Mouse (Mus musculus) MEL (cell line): ENCODE measurements around the gene Ptpn14.

Experiments used
- EP300 ChIP-seq, 2 experiments: IDR thresholded peaks; 2 replicates each; pipeline ENCODE4 v1.6.1; 2011; ENCODE audit warnings: improper control_type of control experiment in 2 of 2, low read length in 2 of 2, low read depth in 1 of 2, mild to moderate bottlenecking in 1 of 2
- GABPA ChIP-seq: IDR thresholded peaks from 2 replicates; pipeline ENCODE4 v1.6.1; 2012; ENCODE audit warnings: low read depth, mild to moderate bottlenecking, inconsistent platforms, low read length, improper control_type of control experiment, moderate library complexity
- GATA1 ChIP-seq: IDR thresholded peaks from 2 replicates; pipeline ENCODE4 v1.6.1; 2011; ENCODE audit warnings: low read depth, low read length, improper control_type of control experiment
- KAT2A ChIP-seq: conservative IDR thresholded peaks from 2 replicates; pipeline ENCODE4 v1.6.1; 2012; ENCODE audit warnings: low read depth, low read length, improper control_type of control experiment, inconsistent platforms
- POLR2AphosphoS5 ChIP-seq: IDR thresholded peaks from 2 replicates; pipeline ENCODE4 v1.6.1; 2012; ENCODE audit warnings: low read depth, borderline replicate concordance, mild to moderate bottlenecking, inconsistent platforms, low read length, moderate library complexity, mixed read lengths
- SMC3 ChIP-seq: IDR thresholded peaks from 2 replicates; pipeline ENCODE4 v1.6.1; 2011; ENCODE audit warnings: low read depth, low read length, improper control_type of control experiment
- USF1 ChIP-seq: IDR thresholded peaks from 2 replicates; pipeline ENCODE4 v1.6.1; 2014; ENCODE audit warnings: low read depth, mild to moderate bottlenecking, inconsistent platforms, low read length, improper control_type of control experiment, moderate library complexity
- ZMIZ1 ChIP-seq: IDR thresholded peaks from 2 replicates; pipeline ENCODE4 v1.6.1; 2012; ENCODE audit warnings: low read depth, mild to moderate bottlenecking, inconsistent platforms, low read length, improper control_type of control experiment, moderate library complexity

DNA sequence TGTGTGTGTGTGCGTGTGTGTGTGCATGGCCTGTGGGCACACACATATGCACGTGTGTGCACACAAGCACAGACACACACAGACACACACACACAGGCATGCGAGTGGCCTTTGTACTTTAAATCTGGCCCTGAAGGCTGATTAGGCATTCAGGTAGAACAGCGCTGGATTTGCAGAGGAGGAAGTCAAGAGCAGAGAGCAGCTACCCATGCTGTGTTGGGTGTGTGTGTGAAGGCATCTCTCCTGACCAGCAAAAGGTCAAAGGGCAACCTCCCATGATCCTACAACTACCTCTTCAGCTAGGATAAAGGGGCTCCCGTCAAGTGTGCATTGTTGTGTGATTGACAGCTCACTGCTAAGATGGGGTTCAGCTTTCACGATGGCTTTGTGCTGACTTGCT is 61.5 kb downstream of the Ptpn14 start:
- TF ChIP-seq USF1 (no peak), EP300 (IDR thresholded peaks at IDR 0.05; ENCODE audit: low read depth in 1 of 2, low read length in 2 of 2) (no peak), POLR2AphosphoS5 (no peak), KAT2A (no peak), ZMIZ1 (no peak), GABPA (no peak), SMC3 (no peak), GATA1 (no peak)
